Mouse (Mus musculus) urinary bladder, postnatal 25 days (tissue): ENCODE measurements around the gene Gbx1.
A peak's percentile ranks its signal among the peaks of the same experiment; 100 is the strongest.
"Not testable (repeated sequence)": the region's sequence is repeated elsewhere in the genome, so short reads cannot be mapped to it uniquely, and the experiment has no call there.

Experiments
- DNase-seq: peaks from one replicate; pipeline ENCODE4 v3.0.0; 2022; ENCODE audit warnings: low spot score

Gbx1 gene

GRCm38 (mm10) chr5:24526889-24527230 lies at the start of gene Gbx1:
Gbx1 (minus strand) TSS chr5:24527202.
- peak; percentile 29 for DNase-seq

GRCm38 (mm10) chr5:24576801-24577182 lies 49.8 kb upstream of the Gbx1 start:
- DNase-seq: no peak

GRCm38 (mm10) chr5:24575948-24576347 lies 48.9 kb upstream of the Gbx1 start:
- DNase-seq: no peak

- DNase-seq: no peak
Observed at GRCm38 (mm10) chr5:24556709-24557108, 29.7 kb upstream of the Gbx1 start, which contains the start of gene 4931409K22Rik. 4931409K22Rik (minus strand) TSS chr5:24556809.

GRCm38 (mm10) chr5:24555335-24555734 lies 28.3 kb upstream of the Gbx1 start:
- not testable (repeated sequence) for DNase-seq

- DNase-seq: no peak
Observed at GRCm38 (mm10) chr5:24553621-24554244, 26.7 kb upstream of the Gbx1 start.

GRCm38 (mm10) chr5:24551317-24551688 lies 24.3 kb upstream of the Gbx1 start:
- DNase-seq: no peak

GRCm38 (mm10) chr5:24550598-24551316 lies 23.8 kb upstream of the Gbx1 start:
- no peak for DNase-seq

- DNase-seq: no peak
Observed at GRCm38 (mm10) chr5:24542643-24543042, 15.6 kb upstream of the Gbx1 start.

- no peak for DNase-seq
Observed at GRCm38 (mm10) chr5:24541144-24541569, 14.2 kb upstream of the Gbx1 start.

- peak; percentile 43 for DNase-seq
Observed at GRCm38 (mm10) chr5:24540387-24541143, 13.6 kb upstream of the Gbx1 start, which contains the start of gene Asb10. Asb10 (minus strand) TSS chr5:24540978.

GRCm38 (mm10) chr5:24539571-24540296 lies 12.7 kb upstream of the Gbx1 start:
- no peak for DNase-seq

GRCm38 (mm10) chr5:24537618-24538017 lies 10.6 kb upstream of the Gbx1 start:
- no peak for DNase-seq

GRCm38 (mm10) chr5:24536511-24536910 lies 9.5 kb upstream of the Gbx1 start:
- no peak for DNase-seq

- no peak for DNase-seq
Observed at GRCm38 (mm10) chr5:24535731-24536130, 8.7 kb upstream of the Gbx1 start.

GRCm38 (mm10) chr5:24534292-24534691 lies 7.3 kb upstream of the Gbx1 start:
- DNase-seq: no peak

- DNase-seq: no peak
Observed at GRCm38 (mm10) chr5:24533391-24533790, 6.4 kb upstream of the Gbx1 start.

- peak; percentile 93 for DNase-seq
Observed at GRCm38 (mm10) chr5:24530042-24530689, 3.2 kb upstream of the Gbx1 start.

GRCm38 (mm10) chr5:24527780-24528179 lies 778 bp upstream of the Gbx1 start:
- DNase-seq: no peak

- no peak for DNase-seq
Observed at GRCm38 (mm10) chr5:24526190-24526888, 663 bp downstream of the Gbx1 start.
